Mouse (Mus musculus) bone marrow, adult 2 months (tissue): ENCODE data around the gene Vwa2.

Experiments
- CTCF ChIP-seq: fragments of 200-500 bp; IDR thresholded peaks from 2 replicates; pipeline ENCODE4 v1.5.1; 2011; ENCODE audit warnings: low read length, control low read depth; ENCODE audit not compliant: control insufficient read depth, insufficient read depth
- POLR2A ChIP-seq: fragments of 200-500 bp; IDR thresholded peaks from 2 replicates; pipeline ENCODE4 v1.6.1; 2011; ENCODE audit warnings: low read depth, mild to moderate bottlenecking, control low read depth, low read length, borderline replicate concordance; ENCODE audit not compliant: control insufficient read depth

GRCm38 (mm10) chr19:56835340-56835739 lies 38.7 kb upstream of the Vwa2 start:
- TF ChIP-seq POLR2A (no peak), CTCF (no peak)
